Mouse (Mus musculus) urinary bladder, postnatal 0 days (tissue): Measurements from ENCODE around the gene Rpl4. TPM values are rescaled to one million over a fixed set of nuclear protein-coding genes. Genes with fewer than 3 reads are reported as not detected.

Experiments used
- microRNA-seq: library from miRNA; unstranded; fragments of <30 nt; microRNA quantifications from one replicate; pipeline ENCODE4, GENCODE M21; 2016
- polyA plus RNA-seq: library from polyadenylated mRNA; unstranded; fragments of >200 nt; fragmentation: Nextera tagmentation; extraction: Ambion mirVana; gene quantifications from 2 replicates; pipeline ENCODE4 v1.2.1, GENCODE M21; 2015

The Rpl4 gene
- polyA plus RNA-seq, result 894 and 938 TPM in 2 replicates

DNA sequence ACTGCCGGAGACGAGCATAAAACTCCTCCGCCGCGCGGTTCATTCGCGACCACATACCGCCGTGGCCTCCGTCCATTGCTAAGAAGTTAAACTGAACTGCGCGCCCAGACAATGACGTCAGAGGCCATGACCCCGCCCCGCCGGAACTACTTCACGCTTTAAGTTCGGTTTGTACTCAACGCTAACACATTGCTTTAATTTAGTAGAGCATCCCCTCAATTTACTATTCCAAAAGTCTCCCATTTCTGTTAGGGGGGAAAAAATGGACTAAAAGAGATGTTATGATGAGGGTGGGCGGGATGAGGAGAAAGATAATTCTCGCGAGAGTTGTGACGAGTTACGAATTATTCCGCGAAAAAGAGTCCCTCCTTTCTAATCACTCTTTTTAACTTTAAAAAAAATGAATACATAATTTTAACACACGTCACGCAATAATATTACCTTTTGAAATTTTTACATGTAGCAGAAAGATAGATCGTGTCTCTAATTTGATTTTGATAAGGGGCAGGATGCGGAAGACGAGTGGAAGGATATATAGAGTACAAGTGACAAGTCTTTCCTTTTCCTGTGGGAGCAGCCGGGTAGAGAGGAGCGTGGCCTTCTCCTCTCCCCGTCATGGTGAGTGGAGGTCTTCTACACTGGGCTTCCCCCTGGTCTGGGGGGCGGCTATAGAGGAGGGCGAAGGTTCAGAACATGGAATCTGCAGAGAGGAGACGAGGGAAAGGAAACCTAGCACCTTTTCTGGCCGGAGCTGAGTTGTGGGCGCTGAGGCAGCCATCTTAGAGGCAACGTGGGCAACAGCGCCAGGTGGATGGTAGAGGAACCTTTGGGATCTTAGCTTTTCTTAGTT lies at the start of gene Rpl4, which contains the start of gene Zwilch:
Gene Rpl4, plus strand, starts transcription at position 560 of the 850 bp plus-strand sequence.
Gene Zwilch, minus strand, starts transcription at position 289 of the 850 bp plus-strand sequence.

DNA sequence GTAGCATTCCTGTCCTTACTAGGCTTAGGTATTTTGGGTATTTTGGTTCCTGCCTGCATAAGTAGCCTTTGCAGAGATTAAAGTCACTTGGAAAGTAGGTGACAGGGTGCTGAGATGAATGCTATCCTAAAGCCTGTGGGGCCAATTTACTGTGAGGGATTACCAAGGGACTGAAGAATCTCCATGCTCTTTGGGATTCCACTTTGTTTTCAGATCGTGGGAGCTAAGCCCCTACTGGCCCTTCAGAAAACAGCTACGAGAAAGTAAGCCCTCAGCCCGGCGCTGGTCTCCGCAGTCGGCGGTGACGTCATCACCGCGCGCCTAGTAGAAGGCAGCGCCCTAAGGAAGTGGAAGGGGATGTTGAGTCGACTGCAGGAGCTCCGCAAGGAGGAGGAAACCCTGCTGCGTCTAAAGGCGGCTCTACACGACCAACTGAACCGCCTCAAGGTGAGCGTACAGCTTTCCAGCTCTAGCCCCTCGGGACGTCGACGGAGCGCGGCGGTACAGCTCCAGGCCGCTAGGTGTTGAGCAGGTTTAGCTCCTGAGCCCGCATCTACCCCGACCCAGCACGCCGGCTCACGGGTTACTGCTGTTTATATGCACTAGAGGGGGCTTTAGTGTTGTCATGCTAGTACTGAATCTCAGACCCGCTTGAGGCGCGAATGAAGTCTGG lies 5.9 kb downstream of the Rpl4 start, which contains the start of gene Snapc5:
Gene Snapc5, plus strand, starts transcription at position 301 of the 673 bp plus-strand sequence.

Small RNA genes within 50 kb of the gene (microRNA-seq; reads per million reads assigned to microRNA genes)
- gene Gm24106, result not detected

Other genes with a start within 250 kb of the Rpl4 start
- gene Smad6, start 151.3 kb upstream of the Rpl4 start, polyA plus RNA-seq, result 5.6 and 6.3 TPM in 2 replicates
- 0.08 and 0.17 TPM in 2 replicates for gene Lctl, start 56.2 kb upstream of the Rpl4 start, polyA plus RNA-seq
- gene Zwilch, start 271 bp upstream of the Rpl4 start, polyA plus RNA-seq, result 4.7 and 6.1 TPM in 2 replicates
- gene Snapc5, start 5.9 kb downstream of the Rpl4 start, polyA plus RNA-seq, result 28.0 and 29.6 TPM in 2 replicates
- 1.3 TPM in 2 replicates for gene Uchl4, start 61.8 kb downstream of the Rpl4 start, polyA plus RNA-seq
- gene Map2k1, start 80.3 kb downstream of the Rpl4 start, polyA plus RNA-seq, result 99.2 and 111 TPM in 2 replicates
- 77.1 and 99.1 TPM in 2 replicates for gene Tipin, start 108.2 kb downstream of the Rpl4 start, polyA plus RNA-seq
- 9.6 and 11.5 TPM in 2 replicates for gene Dis3l, start 167.9 kb downstream of the Rpl4 start, polyA plus RNA-seq
- 0.41 and 0.42 TPM in 2 replicates for gene Megf11, start 212.3 kb downstream of the Rpl4 start, polyA plus RNA-seq